ENCODE assay signal across 19 mouse cellular contexts in the genomic region with DNA sequence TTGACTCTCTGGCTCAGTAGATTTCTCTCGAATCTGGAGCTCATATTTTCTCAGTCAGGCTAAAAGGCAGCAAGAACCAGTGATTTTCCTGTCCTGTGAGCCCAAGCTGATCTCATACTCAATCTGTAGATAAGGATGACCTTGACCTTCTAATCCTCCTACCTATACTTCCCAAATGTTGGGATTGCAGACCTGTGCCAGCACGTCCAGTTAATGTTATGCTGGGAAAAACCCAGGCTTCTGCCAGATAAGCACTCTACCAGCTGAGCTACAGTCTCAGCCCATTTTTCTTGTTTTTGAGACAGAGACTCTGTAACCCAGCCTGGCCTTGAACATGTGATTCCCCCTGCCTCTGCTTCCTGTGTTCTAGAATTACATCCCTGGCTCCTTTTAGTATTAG.
"Had no signal": no experiment of that assay in that cellular context is flagged by ENCODE, and none has a peak within 500 bp of the region (broad histone marks: within the 10 kb centered on the region; RNA-seq: fewer than 3 reads in every experiment).

No protein-coding gene starts in this region.

- H3K27ac ChIP-seq: midbrain, embryonic 10.5 days; midbrain, embryonic 12.5 days; neural tube, embryonic 13.5 days; neural tube, embryonic 15.5 days had no signal

- H3K4me3 ChIP-seq: midbrain, embryonic 10.5 days; midbrain, embryonic 12.5 days; myocyte; neural tube, embryonic 13.5 days; neural tube, embryonic 15.5 days had no signal

- H3K4me2 ChIP-seq: lung, embryonic 14.5 days; midbrain, embryonic 12.5 days; neural tube, embryonic 13.5 days; neural tube, embryonic 15.5 days had no signal

- ATAC-seq: midbrain, embryonic 16.5 days had no signal

- H3K27me3 ChIP-seq: midbrain, embryonic 12.5 days; neural tube, embryonic 13.5 days; neural tube, embryonic 15.5 days had no signal

- H3K4me1 ChIP-seq: midbrain, embryonic 10.5 days; midbrain, embryonic 12.5 days; neural tube, embryonic 13.5 days; neural tube, embryonic 15.5 days had no signal

- DNase-seq: lung, adult 18-20 months; lung, embryonic 14.5 days; lung, postnatal 10 days; lung, postnatal 4 days; midbrain, embryonic 14.5 days; retina, postnatal 1 day; right cerebral cortex, adult 18-20 months; right cerebral cortex, postnatal 25 days; right cerebral cortex, postnatal 4 days; spleen, adult 18-20 months; thymus, adult 2 months; thymus, postnatal 25 days; thymus, postnatal 4 days had no signal

- H3K36me3 ChIP-seq: midbrain, embryonic 10.5 days; midbrain, embryonic 12.5 days had no signal

- H3K9me3 ChIP-seq: midbrain, embryonic 10.5 days; midbrain, embryonic 12.5 days; neural tube, embryonic 13.5 days; neural tube, embryonic 15.5 days had no signal

- H3K9ac ChIP-seq: lung, embryonic 14.5 days; midbrain, embryonic 12.5 days; neural tube, embryonic 13.5 days; neural tube, embryonic 15.5 days had no signal
